Mouse (Mus musculus): Measurements from ENCODE around the gene Hist1h4a. TPM values are rescaled to one million over a fixed set of nuclear protein-coding genes. Genes with fewer than 3 reads are reported as not detected.
"Not testable (repeated sequence)": the region's sequence is repeated elsewhere in the genome, so short reads cannot be mapped to it uniquely, and the experiment has no call there.

The Hist1h4a gene
- polyA plus RNA-seq, 1 experiment = not detected

- no peak overlapping the region for H3K4me3 ChIP-seq (ENCODE audit: insufficient read depth, low read depth, low read length)
- no peaks in the 10 kb centered on the region for H3K4me1 ChIP-seq (ENCODE audit: control insufficient read depth, insufficient read depth, low read length)
- no peak overlapping the region for H3K27ac ChIP-seq (ENCODE audit: insufficient read depth, low read depth, low read length)
- no peak for TF ChIP-seq CTCF (IDR thresholded peaks at IDR 0.05; ENCODE audit: insufficient read depth, low read depth, low read length)
- TF ChIP-seq POLR2A (IDR thresholded peaks at IDR 0.05; ENCODE audit: insufficient read depth, low read depth, low read length) = no peak
- WGBS = 83% methylated on average over 18 of the region's 18 CpGs
Measured at GRCm38 (mm10) chr13:23728472-23729191, 32.4 kb downstream of the Hist1h4a start.

GRCm38 (mm10) chr13:23725213-23725612 lies 35.8 kb downstream of the Hist1h4a start:
- no peaks in the 10 kb centered on the region for H3K4me1 ChIP-seq (ENCODE audit: control insufficient read depth, insufficient read depth, low read length)
- 59% methylated on average over 1 of the region's 1 CpGs for WGBS
- TF ChIP-seq CTCF (IDR thresholded peaks at IDR 0.05; ENCODE audit: insufficient read depth, low read depth, low read length) (no peak), POLR2A (IDR thresholded peaks at IDR 0.05; ENCODE audit: insufficient read depth, low read depth, low read length) (no peak)
- H3K27ac ChIP-seq (ENCODE audit: insufficient read depth, low read depth, low read length) = no peak overlapping the region
- H3K4me3 ChIP-seq (ENCODE audit: insufficient read depth, low read depth, low read length) = no peak overlapping the region

GRCm38 (mm10) chr13:23724239-23724638 lies 36.8 kb downstream of the Hist1h4a start:
- WGBS = 89% methylated on average over 4 of the region's 4 CpGs
- H3K4me3 ChIP-seq (ENCODE audit: insufficient read depth, low read depth, low read length) = no peak overlapping the region
- H3K4me1 ChIP-seq (ENCODE audit: control insufficient read depth, insufficient read depth, low read length) = no peaks in the 10 kb centered on the region
- TF ChIP-seq POLR2A (IDR thresholded peaks at IDR 0.05; ENCODE audit: insufficient read depth, low read depth, low read length) (no peak), CTCF (IDR thresholded peaks at IDR 0.05; ENCODE audit: insufficient read depth, low read depth, low read length) (no peak)
- no peak overlapping the region for H3K27ac ChIP-seq (ENCODE audit: insufficient read depth, low read depth, low read length)

GRCm38 (mm10) chr13:23717593-23718245 lies 43.3 kb downstream of the Hist1h4a start:
- H3K27ac ChIP-seq (ENCODE audit: insufficient read depth, low read depth, low read length); H3K4me3 ChIP-seq (ENCODE audit: insufficient read depth, low read depth, low read length); H3K4me1 ChIP-seq (ENCODE audit: control insufficient read depth, insufficient read depth, low read length): not testable (repeated sequence)
- 23% methylated on average over 2 of the region's 2 CpGs for WGBS

GRCm38 (mm10) chr13:23717176-23717575 lies 43.9 kb downstream of the Hist1h4a start:
- H3K27ac ChIP-seq (ENCODE audit: insufficient read depth, low read depth, low read length) = no peak overlapping the region
- no peaks in the 10 kb centered on the region for H3K4me1 ChIP-seq (ENCODE audit: control insufficient read depth, insufficient read depth, low read length)
- H3K4me3 ChIP-seq (ENCODE audit: insufficient read depth, low read depth, low read length) = no peak overlapping the region
- no peak for TF ChIP-seq CTCF (IDR thresholded peaks at IDR 0.05; ENCODE audit: insufficient read depth, low read depth, low read length)
- TF ChIP-seq POLR2A (IDR thresholded peaks at IDR 0.05; ENCODE audit: insufficient read depth, low read depth, low read length) = no peak
- 64% methylated on average over 11 of the region's 11 CpGs for WGBS

- WGBS = 87% methylated on average over 5 of the region's 5 CpGs
- Histone ChIP-seq H3K4me3 (ENCODE audit: insufficient read depth, low read depth, low read length) (no peak overlapping the region), H3K4me1 (ENCODE audit: control insufficient read depth, insufficient read depth, low read length) (no peaks in the 10 kb centered on the region), H3K27ac (ENCODE audit: insufficient read depth, low read depth, low read length) (no peak overlapping the region)
- no peak for TF ChIP-seq POLR2A (IDR thresholded peaks at IDR 0.05; ENCODE audit: insufficient read depth, low read depth, low read length)
- TF ChIP-seq CTCF (IDR thresholded peaks at IDR 0.05; ENCODE audit: insufficient read depth, low read depth, low read length) = no peak
Measured at GRCm38 (mm10) chr13:23716261-23717042, 44.6 kb downstream of the Hist1h4a start.

Other genes with a start within 250 kb of the Hist1h4a start
- gene Hist1h4h, start 230.2 kb downstream of the Hist1h4a start, polyA plus RNA-seq (2012; ENCODE audit: insufficient read depth, insufficient read length, low replicate concordance, missing spikeins) = not detected in 2 replicates
- gene Hist1h2af, start 227.3 kb downstream of the Hist1h4a start, polyA plus RNA-seq (2012; ENCODE audit: insufficient read depth, insufficient read length, low replicate concordance, missing spikeins) = not detected in 2 replicates
- gene Hist1h3g, start 225.8 kb downstream of the Hist1h4a start, polyA plus RNA-seq (2012; ENCODE audit: insufficient read depth, insufficient read length, low replicate concordance, missing spikeins) = not detected in 2 replicates
- gene Hist1h2bh, start 217.8 kb downstream of the Hist1h4a start, polyA plus RNA-seq (2012; ENCODE audit: insufficient read depth, insufficient read length, low replicate concordance, missing spikeins) = not detected in 2 replicates
- not detected in 2 replicates for gene Hist1h3f, start 217.2 kb downstream of the Hist1h4a start, polyA plus RNA-seq (2012; ENCODE audit: insufficient read depth, insufficient read length, low replicate concordance, missing spikeins)
- gene Hist1h4f, start 209.6 kb downstream of the Hist1h4a start, polyA plus RNA-seq (2012; ENCODE audit: insufficient read depth, insufficient read length, low replicate concordance, missing spikeins) = not detected in 2 replicates
- not detected in 2 replicates for gene Hist1h1d, start 208.0 kb downstream of the Hist1h4a start, polyA plus RNA-seq (2012; ENCODE audit: insufficient read depth, insufficient read length, low replicate concordance, missing spikeins)
- not detected in 2 replicates for gene Hist1h3e, start 198.9 kb downstream of the Hist1h4a start, polyA plus RNA-seq (2012; ENCODE audit: insufficient read depth, insufficient read length, low replicate concordance, missing spikeins)
- gene Hist1h2ae, start 190.0 kb downstream of the Hist1h4a start, polyA plus RNA-seq (2012; ENCODE audit: insufficient read depth, insufficient read length, low replicate concordance, missing spikeins) = not detected in 2 replicates
- gene Hist1h2bg, start 189.8 kb downstream of the Hist1h4a start, polyA plus RNA-seq (2012; ENCODE audit: insufficient read depth, insufficient read length, low replicate concordance, missing spikeins) = not detected in 2 replicates
- gene Hist1h2bf, start 187.0 kb downstream of the Hist1h4a start, polyA plus RNA-seq (2012; ENCODE audit: insufficient read depth, insufficient read length, low replicate concordance, missing spikeins) = not detected in 2 replicates
- gene Hist1h2ad, start 186.8 kb downstream of the Hist1h4a start, polyA plus RNA-seq (2012; ENCODE audit: insufficient read depth, insufficient read length, low replicate concordance, missing spikeins) = not detected in 2 replicates
- gene Hist1h3d, start 185.5 kb downstream of the Hist1h4a start, polyA plus RNA-seq (2012; ENCODE audit: insufficient read depth, insufficient read length, low replicate concordance, missing spikeins) = not detected in 2 replicates
- not detected in 2 replicates for gene Hist1h4d, start 179.6 kb downstream of the Hist1h4a start, polyA plus RNA-seq (2012; ENCODE audit: insufficient read depth, insufficient read length, low replicate concordance, missing spikeins)
- gene Hist1h2be, start 140.1 kb downstream of the Hist1h4a start, polyA plus RNA-seq (2012; ENCODE audit: insufficient read depth, insufficient read length, low replicate concordance, missing spikeins) = not detected in 2 replicates
- gene Hist1h1e, start 138.7 kb downstream of the Hist1h4a start, polyA plus RNA-seq (2012; ENCODE audit: insufficient read depth, insufficient read length, low replicate concordance, missing spikeins) = not detected in 2 replicates
- gene Hist1h2ac, start 77.3 kb downstream of the Hist1h4a start, polyA plus RNA-seq (2012; ENCODE audit: insufficient read depth, insufficient read length, low replicate concordance, missing spikeins) = not detected in 2 replicates
- gene Hist1h2bc, start 77.0 kb downstream of the Hist1h4a start, polyA plus RNA-seq (2012; ENCODE audit: insufficient read depth, insufficient read length, low replicate concordance, missing spikeins) = not detected in 2 replicates
- gene Hist1h1t, start 65.4 kb downstream of the Hist1h4a start, polyA plus RNA-seq (2012; ENCODE audit: insufficient read depth, insufficient read length, low replicate concordance, missing spikeins) = not detected in 2 replicates
- not detected in 2 replicates for gene Hist1h4c, start 62.8 kb downstream of the Hist1h4a start, polyA plus RNA-seq (2012; ENCODE audit: insufficient read depth, insufficient read length, low replicate concordance, missing spikeins)
- gene Hfe, start 50.4 kb downstream of the Hist1h4a start, polyA plus RNA-seq (2012; ENCODE audit: insufficient read depth, insufficient read length, low replicate concordance, missing spikeins) = not detected in 2 replicates
- gene Hist1h1c, start 22.4 kb downstream of the Hist1h4a start, polyA plus RNA-seq (2012; ENCODE audit: insufficient read depth, insufficient read length, low replicate concordance, missing spikeins) = not detected in 2 replicates
- gene Hist1h3c, start 15.6 kb downstream of the Hist1h4a start, polyA plus RNA-seq (2012; ENCODE audit: insufficient read depth, insufficient read length, low replicate concordance, missing spikeins) = not detected in 2 replicates
- gene Hist1h2bb, start 14.5 kb downstream of the Hist1h4a start, polyA plus RNA-seq (2012; ENCODE audit: insufficient read depth, insufficient read length, low replicate concordance, missing spikeins) = not detected in 2 replicates
- not detected in 2 replicates for gene Hist1h2ab, start 10.1 kb downstream of the Hist1h4a start, polyA plus RNA-seq (2012; ENCODE audit: insufficient read depth, insufficient read length, low replicate concordance, missing spikeins)
- gene Hist1h3b, start 9.0 kb downstream of the Hist1h4a start, polyA plus RNA-seq (2012; ENCODE audit: insufficient read depth, insufficient read length, low replicate concordance, missing spikeins) = not detected in 2 replicates
- gene Hist1h4b, start 4.2 kb downstream of the Hist1h4a start, polyA plus RNA-seq (2012; ENCODE audit: insufficient read depth, insufficient read length, low replicate concordance, missing spikeins) = not detected in 2 replicates
- not detected in 2 replicates for gene Hist1h3a, start 1.2 kb upstream of the Hist1h4a start, polyA plus RNA-seq (2012; ENCODE audit: insufficient read depth, insufficient read length, low replicate concordance, missing spikeins)
- gene Hist1h1a, start 2.4 kb upstream of the Hist1h4a start, polyA plus RNA-seq (2012; ENCODE audit: insufficient read depth, insufficient read length, low replicate concordance, missing spikeins) = not detected in 2 replicates
- not detected in 2 replicates for gene Trim38, start 8.7 kb upstream of the Hist1h4a start, polyA plus RNA-seq (2012; ENCODE audit: insufficient read depth, insufficient read length, low replicate concordance, missing spikeins)
- gene Slc17a2, start 45.8 kb upstream of the Hist1h4a start, polyA plus RNA-seq (2012; ENCODE audit: insufficient read depth, insufficient read length, low replicate concordance, missing spikeins) = not detected in 2 replicates
- not detected in 2 replicates for gene Slc17a3, start 78.2 kb upstream of the Hist1h4a start, polyA plus RNA-seq (2012; ENCODE audit: insufficient read depth, insufficient read length, low replicate concordance, missing spikeins)
- not detected in 2 replicates for gene Slc17a1, start 106.5 kb upstream of the Hist1h4a start, polyA plus RNA-seq (2012; ENCODE audit: insufficient read depth, insufficient read length, low replicate concordance, missing spikeins)
- not detected in 2 replicates for gene Slc17a4, start 153.8 kb upstream of the Hist1h4a start, polyA plus RNA-seq (2012; ENCODE audit: insufficient read depth, insufficient read length, low replicate concordance, missing spikeins)
- not detected in 2 replicates for gene Hist1h2ba, start 172.9 kb upstream of the Hist1h4a start, polyA plus RNA-seq (2012; ENCODE audit: insufficient read depth, insufficient read length, low replicate concordance, missing spikeins)
- not detected in 2 replicates for gene Hist1h2aa, start 173.2 kb upstream of the Hist1h4a start, polyA plus RNA-seq (2012; ENCODE audit: insufficient read depth, insufficient read length, low replicate concordance, missing spikeins)
- gene Scgn, start 230.0 kb upstream of the Hist1h4a start, polyA plus RNA-seq (2012; ENCODE audit: insufficient read depth, insufficient read length, low replicate concordance, missing spikeins) = not detected in 2 replicates